8 mouse cellular contexts compared by ENCODE assay signal in the genomic region with DNA sequence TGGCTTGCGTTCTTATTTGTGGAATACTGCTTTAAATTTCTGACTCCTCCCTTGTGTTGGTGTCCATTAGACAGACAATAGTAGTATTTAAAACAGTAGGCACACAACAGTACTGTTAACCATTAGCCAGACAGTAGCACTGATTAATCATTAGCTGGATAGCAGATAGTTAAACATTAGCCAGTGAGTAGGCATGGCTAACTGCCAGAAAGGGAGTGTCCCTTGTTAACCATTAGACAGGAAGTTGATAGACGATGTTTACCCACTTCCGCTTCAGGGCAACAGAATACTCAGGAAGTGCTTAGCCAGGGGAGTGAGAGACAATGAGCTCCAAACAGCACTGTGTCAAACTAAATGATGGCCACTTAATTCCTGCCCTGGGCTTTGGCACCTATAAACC. TPM values are rescaled to one million over a fixed set of nuclear protein-coding genes. Genes with fewer than 3 reads are reported as not detected.
A peak's percentile ranks its signal among the peaks of the same experiment; 100 is the strongest.
DNase-seq lines count a peak whose midpoint lies in the region; ATAC-seq and TF ChIP-seq lines count a peak whose summit lies in the region.

A gene (plus strand): TSS at position 247 of the 400 bp plus-strand sequence.

- no peaks in the 10 kb centered on the region for H3K27me3 ChIP-seq in MEL (ENCODE audit: control insufficient read depth in 1 of 2, insufficient read depth in 2 of 2, low read length in 2 of 2)
- no peaks in the 10 kb centered on the region for H3K27me3 ChIP-seq in liver, postnatal 0 days (ENCODE audit: insufficient read depth, low read length)
- H3K27me3 ChIP-seq in stomach, embryonic 16.5 days (ENCODE audit: control insufficient read depth, insufficient read depth, low read length) = no peaks in the 10 kb centered on the region

- H3K9me3 ChIP-seq in MEL (replicated peaks; ENCODE audit: insufficient read depth, low read length) = no peaks in the 10 kb centered on the region
- H3K9me3 ChIP-seq in liver, postnatal 0 days (ENCODE audit: low read length) = no peaks in the 10 kb centered on the region
- H3K9me3 ChIP-seq in stomach, embryonic 16.5 days (replicated peaks; ENCODE audit: control insufficient read depth, low read length) = no peaks in the 10 kb centered on the region

- peak; percentile 99 for ATAC-seq in inflammation-experienced regulatory T-cells, adult 6 months
- peak; percentile 97 for ATAC-seq in liver, postnatal 0 days
- peak; percentile 95 for ATAC-seq in stomach, embryonic 16.5 days (ENCODE audit: insufficient read depth, low FRiP score)

- TF ChIP-seq CTCF in MEL (IDR thresholded peaks at IDR 0.05 in 2 of 3, conservative IDR thresholded peaks at IDR 0.05 in 1 of 3; ENCODE audit: control insufficient read depth in 1 of 3, insufficient read depth in 1 of 3, low read depth in 2 of 3, low read length in 3 of 3, poor library complexity in 1 of 3, severe bottlenecking in 1 of 3) = no peak
- no peak for TF ChIP-seq CTCF in liver, postnatal 0 days (IDR thresholded peaks at IDR 0.05; ENCODE audit: low read depth)

- peak within 1 kb of the TSS; percentile 78 for H3K4me2 ChIP-seq in liver, postnatal 0 days (ENCODE audit: low read depth, low read length)
- H3K4me2 ChIP-seq in stomach, embryonic 16.5 days (ENCODE audit: low read depth, low read length) = peak within 1 kb of the TSS; percentile 40

- peak within 1 kb of the TSS; percentile 17; the same call in 1 of the 2 replicates for H3K9ac ChIP-seq in MEL (ENCODE audit: control insufficient read depth, low read depth, low read length, poor library complexity, severe bottlenecking)
- H3K9ac ChIP-seq in liver, postnatal 0 days (replicated peaks) = peak within 1 kb of the TSS; percentile 30; the same call in 1 of the 2 replicates
- H3K9ac ChIP-seq in stomach, embryonic 16.5 days (ENCODE audit: low read length) = peak within 1 kb of the TSS; percentile 47; the same call in 1 of the 2 replicates

- no peak for TF ChIP-seq RAD21 in MEL (IDR thresholded peaks at IDR 0.05; ENCODE audit: low read depth, low read length)

- no peak for TF ChIP-seq EP300 in MEL (IDR thresholded peaks at IDR 0.05; ENCODE audit: low read depth in 1 of 2, low read length in 2 of 2)
- TF ChIP-seq EP300 in liver, postnatal 0 days (IDR thresholded peaks at IDR 0.05; ENCODE audit: low read depth) = no peak

- no peaks in the 10 kb centered on the region; a peak in 1 of 4 replicates for H3K4me1 ChIP-seq in MEL (ENCODE audit: control insufficient read depth in 1 of 2, insufficient read depth in 2 of 2, low read length in 2 of 2)
- 0 out of 2 replicates have a peak, but pooled peaks cover 2% of the 10 kb centered on the region for H3K4me1 ChIP-seq in liver, postnatal 0 days (ENCODE audit: insufficient read depth)
- H3K4me1 ChIP-seq in stomach, embryonic 16.5 days (ENCODE audit: control insufficient read depth, insufficient read depth, low read length) = no peaks in the 10 kb centered on the region

- WGBS in liver, postnatal 0 days (ENCODE audit: insufficient replicate concordance) = 34% methylated on average over 3 of the region's 3 CpGs
- 33% methylated on average over 3 of the region's 3 CpGs for whole genome bisulfite sequencing in stomach, embryonic 16.5 days

- H3K27ac ChIP-seq in MEL (ENCODE audit: control insufficient read depth, low read depth, low read length) = no peak within 1 kb of the TSS; the same call in 1 of the 2 replicates
- peak within 1 kb of the TSS; percentile 64 for H3K27ac ChIP-seq in liver, postnatal 0 days (ENCODE audit: low read depth)
- H3K27ac ChIP-seq in stomach, embryonic 16.5 days (ENCODE audit: low read length) = peak within 1 kb of the TSS; percentile 34

- H3K36me3 ChIP-seq in MEL (ENCODE audit: control insufficient read depth in 1 of 2, insufficient read depth in 2 of 2, low read length in 2 of 2) = peaks cover 0 to 2% of the 10 kb centered on the region in 2 experiments; a peak in 1 of 4 replicates
- H3K36me3 ChIP-seq in liver, postnatal 0 days (replicated peaks; ENCODE audit: insufficient read depth, low read length) = no peaks in the 10 kb centered on the region
- H3K36me3 ChIP-seq in stomach, embryonic 16.5 days (ENCODE audit: control insufficient read depth, insufficient read depth, low read length) = no peaks in the 10 kb centered on the region

- peak; percentile 14 to 46 for DNase-seq in heart, adult 18-20 months
- no peak for DNase-seq in heart, postnatal 4 days
- peak; percentile 82 for DNase-seq in MEL (ENCODE audit: low read depth, low spot score)
- peak; percentile 77 for DNase-seq in liver, postnatal 0 days
- DNase-seq in right cerebral cortex, postnatal 10 days (ENCODE audit: low spot score in 2 of 2) = no peak
- no peak for DNase-seq in layer of hippocampus, adult 11-12 months (ENCODE audit: low spot score)

- peak within 1 kb of the TSS; percentile 35 to 41 for H3K4me3 ChIP-seq in MEL (ENCODE audit: control insufficient read depth in 1 of 2, insufficient read depth in 1 of 2, low read depth in 2 of 2, low read length in 2 of 2)
- peak within 1 kb of the TSS; percentile 35 for H3K4me3 ChIP-seq in liver, postnatal 0 days (ENCODE audit: low read depth, low read length)
- H3K4me3 ChIP-seq in stomach, embryonic 16.5 days (replicated peaks; ENCODE audit: low read length) = peak within 1 kb of the TSS; percentile 39

- no peaks in the 10 kb centered on the region for H3K79me2 ChIP-seq in MEL (ENCODE audit: control insufficient read depth, insufficient read depth, low read length, poor library complexity)

- 0 out of 4 replicates have a peak, but pooled peaks of 1 of the 2 experiments have one; percentile 31 for TF ChIP-seq POLR2A in MEL (IDR thresholded peaks at IDR 0.05; ENCODE audit: control insufficient read depth in 1 of 2, insufficient read depth in 1 of 2, low read depth in 1 of 2, low read length in 2 of 2, poor library complexity in 1 of 2)

TF ChIP-seq in MEL, 35 proteins besides CTCF, POLR2A, EP300 and RAD21:
- TF ChIP-seq CHD1 (IDR thresholded peaks at IDR 0.05; ENCODE audit: low read depth, low read length) = no peak
- no peak for TF ChIP-seq MEF2A (IDR thresholded peaks at IDR 0.05; ENCODE audit: extremely low read depth, insufficient replicate concordance, low read depth, low read length, poor library complexity, severe bottlenecking)
- no peak for TF ChIP-seq MYB (IDR thresholded peaks at IDR 0.05; ENCODE audit: low read depth, low read length)
- TF ChIP-seq NELFE (IDR thresholded peaks at IDR 0.05; ENCODE audit: low read depth, low read length) = 0 out of 2 replicates have a peak, but pooled peaks have one; percentile 21
- no peak for TF ChIP-seq USF1 (IDR thresholded peaks at IDR 0.05; ENCODE audit: low read depth, low read length)
- peak; percentile 50 for TF ChIP-seq HCFC1 (IDR thresholded peaks at IDR 0.05; ENCODE audit: low read depth, low read length)
- no peak for TF ChIP-seq TCF12 (IDR thresholded peaks at IDR 0.05; ENCODE audit: low read depth, low read length)
- no peak for TF ChIP-seq MAX (IDR thresholded peaks at IDR 0.05; ENCODE audit: low read length)
- TF ChIP-seq ELF1 (IDR thresholded peaks at IDR 0.05; ENCODE audit: low read depth, low read length) = peak; percentile 52; the same call in 1 of the 2 replicates
- no peak for TF ChIP-seq UBTF (IDR thresholded peaks at IDR 0.05; ENCODE audit: borderline replicate concordance, insufficient read depth, low read depth, low read length)
- TF ChIP-seq MAZ (IDR thresholded peaks at IDR 0.05; ENCODE audit: low read depth, low read length) = no peak
- TF ChIP-seq JUND (IDR thresholded peaks at IDR 0.05; ENCODE audit: low read depth, low read length) = no peak
- no peak for TF ChIP-seq GATA1 (IDR thresholded peaks at IDR 0.05; ENCODE audit: low read depth, low read length)
- TF ChIP-seq USF2 (IDR thresholded peaks at IDR 0.05; ENCODE audit: borderline replicate concordance in 1 of 2, insufficient read depth in 1 of 2, low read depth in 1 of 2, low read length in 2 of 2) = no peak
- TF ChIP-seq RCOR1 (IDR thresholded peaks at IDR 0.05; ENCODE audit: low read depth, low read length) = no peak
- TF ChIP-seq E2F4 (IDR thresholded peaks at IDR 0.05; ENCODE audit: borderline replicate concordance, low read depth, low read length) = no peak
- no peak for TF ChIP-seq ZNF384 (IDR thresholded peaks at IDR 0.05; ENCODE audit: low read depth, low read length)
- no peak for TF ChIP-seq MAFK (IDR thresholded peaks at IDR 0.05; ENCODE audit: borderline replicate concordance, low read depth, low read length)
- TF ChIP-seq MXI1 (IDR thresholded peaks at IDR 0.05; ENCODE audit: low read depth, low read length) = no peak
- no peak for TF ChIP-seq ETS1 (IDR thresholded peaks at IDR 0.05; ENCODE audit: low read depth, low read length)

RNA-seq across cellular contexts. Expression of the gene that starts here (rescaled TPM):
- 1 to 10 TPM; 1.2 to 1.3 TPM for total RNA-seq in heart, adult 18-20 months (2021)
- total RNA-seq in heart, postnatal 4 days (2021) = 1 to 10 TPM; 1.5 to 1.8 TPM
- 13.0 and 13.3 TPM in 2 replicates for total RNA-seq in MEL (2012; rRNA removed)
- polyA plus RNA-seq in MEL (2012; ENCODE audit: insufficient read depth in 1 of 2, insufficient read length in 2 of 2, low read depth in 1 of 2, low replicate concordance in 2 of 2, missing spikeins in 1 of 2) = 1 to 10 TPM in 1 of 2 experiments, not detected in 1; 5.5 TPM
- polyA plus RNA-seq in inflammation-experienced regulatory T-cells, adult 6 months (2017; shearing (Covaris generic)) = 10 to 100 TPM; 33.4 to 48.9 (median 37.7) TPM
- 42.7 and 54.1 TPM in 2 replicates for polyA plus RNA-seq in liver, postnatal 0 days (2015; fragmentation: Nextera tagmentation; extraction: Ambion mirVana)
- 145 and 160 TPM in 2 replicates for polyA plus RNA-seq in stomach, embryonic 16.5 days (2015; fragmentation: Nextera tagmentation; extraction: Ambion mirVana)

Comparison
In these comparisons a context has a peak if more than half of its experiments do, and no peak if none do; other contexts are left out.
1. DNase-seq: peak in heart, adult 18-20 months (2 of 2), MEL (single experiment) and liver, postnatal 0 days (single experiment); none in heart, postnatal 4 days (single experiment), right cerebral cortex, postnatal 10 days (0 of 2) and layer of hippocampus, adult 11-12 months (single experiment).
2. Peak in every context shown above with its lines, with median percentiles within 50 percentile points of each other: H3K4me3 ChIP-seq, H3K9ac ChIP-seq and ATAC-seq.